Mouse (Mus musculus) kidney, embryonic 15.5 days (tissue): Measurements from ENCODE around the gene Lcn5. TPM values are rescaled to one million over a fixed set of nuclear protein-coding genes. Genes with fewer than 3 reads are reported as not detected.
"Not testable (repeated sequence)": the region's sequence is repeated elsewhere in the genome, so short reads cannot be mapped to it uniquely, and the experiment has no call there.

ENCODE experiments used
- ATAC-seq: fragments of 200-750 bp; cut with Nextera tagmentation; replicated peaks from 2 replicates; pipeline ENCODE4 v1.8.0; 2017; ENCODE audit warnings: moderate TSS enrichment; ENCODE audit not compliant: low FRiP score
- H3K27ac ChIP-seq: fragments of 300-500 bp; sonication (generic); 2 replicates; pipeline ENCODE4 v1.5.1; 2015; ENCODE audit warnings: mild to moderate bottlenecking, inconsistent platforms
- H3K27me3 ChIP-seq: fragments of 300-500 bp; sonication (generic); 2 replicates; pipeline ENCODE4 v1.6.1; 2015; ENCODE audit warnings: inconsistent platforms
- H3K36me3 ChIP-seq: fragments of 300-500 bp; sonication (generic); 2 replicates; pipeline ENCODE4 v1.6.1; 2015; ENCODE audit warnings: inconsistent platforms
- H3K4me1 ChIP-seq: fragments of 300-500 bp; sonication (generic); 2 replicates; pipeline ENCODE4 v1.6.1; 2015; ENCODE audit warnings: inconsistent platforms
- H3K4me2 ChIP-seq: fragments of 300-500 bp; sonication (generic); 2 replicates; pipeline ENCODE4 v1.6.1; 2015; ENCODE audit warnings: moderate library complexity, mild to moderate bottlenecking, inconsistent platforms
- H3K4me3 ChIP-seq: fragments of 300-500 bp; sonication (generic); replicated peaks from 2 replicates; pipeline ENCODE4 v1.5.1; 2015; ENCODE audit warnings: mild to moderate bottlenecking, inconsistent platforms
- H3K9ac ChIP-seq: fragments of 300-500 bp; sonication (generic); 2 replicates; pipeline ENCODE4 v1.6.1; 2015; ENCODE audit warnings: mild to moderate bottlenecking, inconsistent platforms
- H3K9me3 ChIP-seq: fragments of 300-500 bp; sonication (generic); replicated peaks from 2 replicates; pipeline ENCODE4 v1.6.1; 2016; ENCODE audit warnings: inconsistent platforms
- WGBS: fragments of 180-500 bp; shearing (Covaris S2); methylation state at CpG from one replicate; pipeline ENCODE4 v1.1.7; 2015; ENCODE audit warnings: mixed read lengths; 5-methylcytosine and 5-hydroxymethylcytosine counted together
- polyA plus RNA-seq: library from polyadenylated mRNA; unstranded; fragments of >200 nt; fragmentation: Nextera tagmentation; extraction: Ambion mirVana; gene quantifications from 2 replicates; pipeline ENCODE4 v1.2.1, GENCODE M21; 2015

Gene Lcn5
- polyA plus RNA-seq, 1 experiment from 2014 or later: not detected

DNA sequence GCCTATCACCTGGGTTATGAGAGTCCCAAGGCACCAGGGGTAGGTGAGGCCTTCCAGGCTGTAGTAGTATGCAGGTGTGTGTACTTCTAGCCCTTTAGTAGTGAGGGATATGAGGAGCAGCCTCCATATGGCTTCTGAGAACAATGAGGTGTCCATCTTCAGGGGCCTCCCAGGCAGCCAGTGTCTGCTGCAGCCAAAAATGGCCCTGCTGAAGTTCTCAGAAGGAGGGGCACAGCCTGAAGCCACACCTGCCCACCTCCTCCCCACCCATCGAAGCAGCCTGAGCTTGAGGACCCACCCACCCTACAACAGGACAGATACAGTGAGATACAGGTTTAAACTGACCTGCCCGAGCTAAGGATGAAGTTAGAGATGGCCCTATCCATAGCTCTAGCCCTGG, 24.7 kb downstream of the Lcn5 start, which contains the start of gene Lcn10:
Gene Lcn10, plus strand, starts transcription at position 301 of the 400 bp plus-strand sequence.
- H3K4me1 ChIP-seq: no peaks in the 10 kb centered on the region
- H3K27me3 ChIP-seq: no peaks in the 10 kb centered on the region
- no peaks in the 10 kb centered on the region for H3K9me3 ChIP-seq
- 71% methylated on average over 2 of the region's 2 CpGs for WGBS
- H3K9ac ChIP-seq: no peak within 1 kb of the TSS
- no peak within 1 kb of the TSS for H3K4me3 ChIP-seq
- no peak within 1 kb of the TSS for H3K4me2 ChIP-seq
- ATAC-seq: no peak
- H3K27ac ChIP-seq: no peak within 1 kb of the TSS
- H3K36me3 ChIP-seq: no peaks in the 10 kb centered on the region

DNA sequence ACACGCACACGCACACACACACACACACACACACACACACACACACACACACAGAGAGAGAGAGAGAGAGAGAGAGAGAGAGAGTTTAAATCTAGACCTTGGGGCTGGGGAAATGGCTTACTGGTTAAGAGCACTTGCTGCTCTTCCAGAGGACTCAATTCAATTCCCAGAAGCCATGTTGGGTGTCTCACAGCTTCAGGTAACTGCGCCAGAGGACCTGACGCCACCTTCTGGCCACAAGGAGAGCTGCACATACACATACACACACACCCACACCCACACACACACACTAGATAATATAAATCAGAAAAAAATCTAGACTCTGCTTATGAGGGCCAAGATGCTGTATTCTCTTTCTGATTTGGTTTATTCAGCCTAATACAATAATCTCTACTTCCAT, 29.2 kb downstream of the Lcn5 start:
- Histone ChIP-seq H3K4me1 (no peaks in the 10 kb centered on the region), H3K27me3 (no peaks in the 10 kb centered on the region), H3K4me2 (no peak overlapping the region), H3K4me3 (no peak overlapping the region), H3K27ac (no peak overlapping the region), H3K9ac (no peak overlapping the region), H3K9me3 (no peaks in the 10 kb centered on the region), H3K36me3 (no peaks in the 10 kb centered on the region)
- 68% methylated on average over 4 of the region's 4 CpGs for WGBS
- ATAC-seq: no peak

DNA sequence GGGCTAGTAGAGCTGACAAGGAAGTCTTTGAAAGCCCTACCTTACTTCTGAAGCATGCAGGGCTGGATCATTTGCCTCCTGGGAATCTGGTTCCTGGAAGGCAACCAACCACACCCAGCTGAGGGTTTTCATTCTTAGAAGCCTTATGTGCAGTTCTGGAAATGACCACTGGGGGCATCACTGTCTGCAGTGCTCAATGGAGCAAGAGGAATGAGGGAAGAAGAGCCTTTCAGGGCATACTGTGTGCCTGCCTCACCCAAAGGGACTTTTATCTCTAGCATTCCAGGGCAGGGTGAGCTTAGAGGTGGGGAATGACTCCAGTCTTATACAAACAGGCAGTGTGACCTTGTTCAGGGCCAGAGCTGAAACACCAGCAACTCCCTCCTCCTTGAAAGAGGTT, 36.9 kb downstream of the Lcn5 start:
- Histone ChIP-seq H3K4me3 (no peak overlapping the region), H3K27me3 (no peaks in the 10 kb centered on the region), H3K9me3 (no peaks in the 10 kb centered on the region), H3K27ac (no peak overlapping the region), H3K36me3 (no peaks in the 10 kb centered on the region), H3K9ac (no peak overlapping the region), H3K4me2 (no peak overlapping the region), H3K4me1 (0 out of 2 replicates have a peak, but pooled peaks cover 2% of the 10 kb centered on the region)
- no peak for ATAC-seq

DNA sequence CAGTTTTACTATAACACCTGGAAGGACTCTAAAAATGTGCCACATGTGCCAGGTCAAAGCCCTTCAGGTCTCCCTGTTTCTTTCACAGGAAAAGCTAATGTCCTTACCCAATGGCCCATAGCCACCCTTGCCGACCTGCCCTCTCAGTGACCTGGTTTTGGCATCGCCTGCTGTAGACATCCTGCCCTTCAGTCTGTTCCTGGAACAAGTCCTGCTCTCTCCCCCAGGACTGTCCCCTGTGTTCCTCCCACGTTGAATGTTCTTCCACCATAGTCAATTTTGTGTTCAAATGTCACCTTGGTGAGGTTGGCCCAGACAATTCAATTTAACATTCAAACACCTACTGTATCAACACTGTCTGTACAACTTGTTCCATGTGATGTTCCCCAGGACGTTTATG, 39.2 kb downstream of the Lcn5 start:
- Histone ChIP-seq H3K9me3 (no peaks in the 10 kb centered on the region), H3K27ac (no peak overlapping the region), H3K4me2 (no peak overlapping the region), H3K9ac (no peak overlapping the region), H3K4me1 (0 out of 2 replicates have a peak, but pooled peaks cover 2% of the 10 kb centered on the region), H3K36me3 (no peaks in the 10 kb centered on the region), H3K27me3 (no peaks in the 10 kb centered on the region), H3K4me3 (no peak overlapping the region)
- no peak for ATAC-seq
- WGBS: 28% methylated on average over 4 of the region's 4 CpGs

DNA sequence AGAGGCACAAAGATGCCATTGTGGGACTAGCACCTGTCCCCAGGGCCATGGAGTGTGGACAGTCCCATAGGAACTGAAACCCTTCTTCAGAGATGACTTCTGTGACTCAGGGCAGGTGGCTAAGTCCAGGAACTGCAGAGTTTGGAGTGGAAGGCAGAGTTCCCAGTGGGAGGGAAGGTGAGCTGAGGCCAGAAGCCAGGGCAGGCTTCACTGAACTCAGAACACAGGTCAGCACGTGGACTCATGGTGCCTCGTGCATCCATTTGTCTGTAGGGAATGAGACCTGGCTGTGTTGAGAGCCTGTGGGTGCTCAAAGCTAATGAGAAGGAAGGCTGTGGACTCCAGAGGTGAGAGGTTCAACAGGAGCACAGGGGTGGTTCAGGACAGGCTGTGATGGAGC, 40.9 kb downstream of the Lcn5 start:
- H3K4me3 ChIP-seq: no peak overlapping the region
- no peaks in the 10 kb centered on the region for H3K36me3 ChIP-seq
- H3K4me1 ChIP-seq: 0 out of 2 replicates have a peak, but pooled peaks cover 2% of the 10 kb centered on the region
- H3K4me2 ChIP-seq: no peak overlapping the region
- no peak overlapping the region for H3K9ac ChIP-seq
- ATAC-seq: no peak
- H3K27me3 ChIP-seq: no peaks in the 10 kb centered on the region
- 68% methylated on average over 2 of the region's 2 CpGs for WGBS
- no peak overlapping the region for H3K27ac ChIP-seq
- no peaks in the 10 kb centered on the region for H3K9me3 ChIP-seq

DNA sequence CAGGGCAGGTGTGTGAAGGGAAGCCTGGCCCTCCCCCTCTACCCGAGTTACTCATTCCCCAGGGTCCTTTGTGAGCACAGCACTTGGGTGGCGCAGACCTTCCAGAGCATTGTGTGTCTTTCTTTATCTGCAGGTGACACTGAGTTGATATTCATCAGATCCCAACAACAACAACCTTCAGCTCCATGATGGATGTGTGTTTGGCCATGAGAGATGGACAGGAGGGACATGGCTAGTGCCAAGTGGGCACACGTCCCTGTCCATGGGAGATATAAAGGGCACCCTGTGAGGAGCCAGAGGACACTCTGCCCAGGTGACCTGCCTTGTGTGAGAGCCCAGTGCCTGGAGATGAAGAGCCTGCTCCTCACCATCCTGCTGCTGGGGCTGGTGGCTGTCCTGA, 42.0 kb downstream of the Lcn5 start, which contains the start of gene Obp2a:
Gene Obp2a, plus strand, starts transcription at position 301 of the 400 bp plus-strand sequence.
- not testable (repeated sequence) for H3K4me3 ChIP-seq, H3K4me1 ChIP-seq, H3K4me2 ChIP-seq, H3K27me3 ChIP-seq, H3K9ac ChIP-seq, H3K9me3 ChIP-seq, H3K27ac ChIP-seq, H3K36me3 ChIP-seq, ATAC-seq
- WGBS: 78% methylated on average over 3 of the region's 3 CpGs

DNA sequence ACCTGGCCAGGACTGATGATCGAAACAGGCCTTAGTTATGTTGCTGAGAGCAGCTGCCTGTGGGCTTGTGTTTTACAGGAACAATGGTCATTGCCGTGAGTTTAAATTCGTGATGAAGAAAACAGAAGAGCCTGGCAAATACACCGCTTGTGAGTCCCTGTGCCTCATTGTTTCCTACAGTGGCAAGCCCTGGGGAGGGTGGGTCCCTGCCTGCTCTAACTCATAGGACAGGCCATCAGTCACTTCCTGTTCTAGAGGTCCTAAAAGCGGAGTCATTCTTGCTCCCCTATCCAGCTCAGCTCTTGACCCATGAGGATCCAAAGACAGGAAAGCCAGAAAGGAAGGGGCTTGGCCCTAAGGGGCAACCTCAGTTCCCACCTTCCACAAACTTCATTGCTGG, 43.2 kb downstream of the Lcn5 start:
- no peaks in the 10 kb centered on the region for H3K27me3 ChIP-seq
- H3K4me3 ChIP-seq: no peak overlapping the region
- WGBS: 83% methylated on average over 5 of the region's 5 CpGs
- H3K36me3 ChIP-seq: no peaks in the 10 kb centered on the region
- 0 out of 2 replicates have a peak, but pooled peaks cover 2% of the 10 kb centered on the region for H3K4me1 ChIP-seq
- no peaks in the 10 kb centered on the region for H3K9me3 ChIP-seq
- no peak overlapping the region for H3K4me2 ChIP-seq
- no peak for ATAC-seq
- H3K9ac ChIP-seq: no peak overlapping the region
- H3K27ac ChIP-seq: no peak overlapping the region

DNA sequence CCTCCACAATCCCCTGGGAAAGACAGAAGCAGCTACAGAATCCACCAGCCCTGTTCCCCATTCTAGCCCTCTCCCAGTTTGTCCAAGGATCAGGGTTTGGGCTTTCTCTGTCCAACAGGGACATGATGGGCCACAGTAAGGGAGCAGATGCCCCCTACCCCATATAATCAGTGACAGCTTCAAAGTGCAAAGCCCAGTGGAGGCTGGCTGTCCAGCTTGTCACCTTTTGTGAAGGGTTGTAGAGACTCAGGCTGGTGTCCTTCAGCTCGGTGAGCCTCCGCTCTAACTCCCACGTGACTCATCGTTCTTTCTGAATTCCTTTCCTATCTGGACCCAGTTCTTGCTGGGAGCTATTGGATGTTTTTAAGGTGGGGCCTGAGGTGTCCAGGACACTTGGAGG, 46.0 kb downstream of the Lcn5 start:
- Histone ChIP-seq H3K36me3 (no peaks in the 10 kb centered on the region), H3K9me3 (no peaks in the 10 kb centered on the region), H3K27me3 (no peaks in the 10 kb centered on the region), H3K9ac (no peak overlapping the region), H3K4me2 (no peak overlapping the region), H3K27ac (no peak overlapping the region), H3K4me3 (no peak overlapping the region), H3K4me1 (peaks cover 16% of the 10 kb centered on the region)
- 66% methylated on average over 4 of the region's 4 CpGs for WGBS
- no peak for ATAC-seq

DNA sequence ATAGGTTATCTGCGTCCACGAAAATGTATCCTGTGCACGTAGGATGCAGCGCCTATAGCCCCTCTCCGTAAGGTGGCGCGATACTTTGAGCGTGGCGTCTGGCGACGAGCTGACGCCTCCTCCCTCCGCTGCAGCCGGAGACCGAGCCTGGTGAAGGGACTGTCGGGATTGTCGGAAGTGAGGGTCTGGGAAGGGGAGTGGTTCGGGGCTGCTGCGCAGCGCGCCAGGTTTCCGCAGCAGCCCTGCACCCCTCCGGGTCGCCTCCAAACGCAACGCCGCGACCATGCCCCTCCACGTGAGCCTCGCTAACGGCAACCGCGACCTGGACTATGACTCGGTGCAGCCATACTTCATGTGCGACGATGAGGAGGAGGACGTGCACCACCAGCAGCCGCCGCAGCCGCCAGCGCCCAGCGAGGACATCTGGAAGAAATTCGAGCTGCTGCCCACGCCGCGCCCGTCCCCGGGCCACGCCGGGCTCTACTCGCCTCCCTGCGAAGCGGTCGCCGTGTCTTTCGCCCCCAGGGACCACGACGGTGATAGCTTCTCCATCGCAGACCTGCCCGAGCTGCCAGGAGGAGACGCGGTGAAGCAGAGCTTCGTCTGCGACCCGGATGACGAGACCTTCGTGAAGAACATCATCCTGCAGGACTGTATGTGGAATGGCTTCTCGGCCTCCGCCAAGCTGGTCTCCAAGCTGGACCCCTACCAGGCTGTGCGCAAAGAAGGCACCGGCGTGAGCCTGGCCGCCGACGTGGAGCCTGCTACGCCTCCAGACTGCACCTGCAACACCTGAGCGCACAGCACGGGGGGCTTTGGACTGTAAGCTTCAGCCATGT, 49.1 kb downstream of the Lcn5 start, which contains the start of gene Bmyc:
Gene Bmyc, plus strand, starts transcription at position 97 of the 839 bp plus-strand sequence.
- ATAC-seq: peak; percentile 90
- no peaks in the 10 kb centered on the region for H3K27me3 ChIP-seq
- H3K9ac ChIP-seq: peak within 1 kb of the TSS; percentile 70
- peak within 1 kb of the TSS; percentile 85 for H3K4me3 ChIP-seq
- H3K4me2 ChIP-seq: peak within 1 kb of the TSS; percentile 93
- under 1% methylated on average over 78 of the region's 78 CpGs for WGBS
- H3K27ac ChIP-seq: peak within 1 kb of the TSS; percentile 81
- H3K36me3 ChIP-seq: no peaks in the 10 kb centered on the region
- H3K9me3 ChIP-seq: no peaks in the 10 kb centered on the region
- peaks cover 21% of the 10 kb centered on the region for H3K4me1 ChIP-seq

DNA sequence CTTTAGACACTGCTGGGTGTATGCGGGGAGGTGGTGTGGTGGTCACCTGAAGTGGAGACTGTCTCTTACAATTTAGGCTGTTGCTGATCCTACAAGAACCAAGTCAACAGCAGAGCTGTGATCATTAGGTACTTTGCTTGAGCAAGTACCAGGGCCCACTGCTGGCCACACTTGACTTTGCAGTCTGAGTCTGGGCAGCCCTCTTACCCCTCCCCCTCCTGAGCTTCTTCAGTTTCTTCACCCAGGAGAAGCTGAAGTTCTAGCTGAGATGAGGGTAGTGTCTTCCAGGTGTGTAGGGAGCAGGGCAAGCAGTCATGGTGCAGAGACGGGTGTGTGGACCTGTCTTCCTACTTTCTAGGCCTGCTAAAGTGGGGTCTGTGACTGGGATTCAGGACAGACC, 50.4 kb downstream of the Lcn5 start:
- 0 out of 2 replicates have a peak overlapping the region, but pooled peaks have one; percentile 13 for H3K27ac ChIP-seq
- H3K27me3 ChIP-seq: no peaks in the 10 kb centered on the region
- WGBS: 62% methylated on average over 2 of the region's 2 CpGs
- H3K9ac ChIP-seq: no peak overlapping the region
- H3K36me3 ChIP-seq: no peaks in the 10 kb centered on the region
- no peak for ATAC-seq
- no peaks in the 10 kb centered on the region for H3K9me3 ChIP-seq
- peak overlapping the region; percentile 39 for H3K4me2 ChIP-seq
- peaks cover 21% of the 10 kb centered on the region for H3K4me1 ChIP-seq
- H3K4me3 ChIP-seq: 0 out of 2 replicates have a peak overlapping the region, but pooled peaks have one; percentile 15

DNA sequence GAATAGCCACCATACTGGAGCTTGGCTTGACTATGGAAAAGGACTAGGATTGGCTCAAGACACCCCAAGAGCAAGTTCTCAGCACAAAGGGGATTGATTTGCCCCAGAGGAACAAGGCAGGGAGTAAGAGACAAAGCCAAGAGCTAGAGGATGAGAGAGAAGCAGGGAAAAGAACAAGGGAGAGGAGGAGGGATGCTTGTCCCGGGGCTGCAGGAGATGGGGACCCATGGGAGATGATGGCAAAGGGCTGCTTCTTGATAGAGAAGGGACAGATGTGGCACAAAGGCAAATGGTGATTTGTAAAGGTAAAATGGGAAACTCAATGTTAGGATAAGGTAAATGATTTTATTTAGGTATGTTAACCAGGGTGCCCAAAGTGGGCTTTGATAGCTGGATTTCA, 51.3 kb downstream of the Lcn5 start:
- H3K4me3 ChIP-seq, H3K27me3 ChIP-seq, ATAC-seq, H3K9ac ChIP-seq, H3K4me2 ChIP-seq, H3K27ac ChIP-seq, H3K9me3 ChIP-seq, H3K36me3 ChIP-seq: not testable (repeated sequence)
- peaks cover 21% of the 10 kb centered on the region for H3K4me1 ChIP-seq
- WGBS: 92% methylated on average over 1 of the region's 1 CpGs

DNA sequence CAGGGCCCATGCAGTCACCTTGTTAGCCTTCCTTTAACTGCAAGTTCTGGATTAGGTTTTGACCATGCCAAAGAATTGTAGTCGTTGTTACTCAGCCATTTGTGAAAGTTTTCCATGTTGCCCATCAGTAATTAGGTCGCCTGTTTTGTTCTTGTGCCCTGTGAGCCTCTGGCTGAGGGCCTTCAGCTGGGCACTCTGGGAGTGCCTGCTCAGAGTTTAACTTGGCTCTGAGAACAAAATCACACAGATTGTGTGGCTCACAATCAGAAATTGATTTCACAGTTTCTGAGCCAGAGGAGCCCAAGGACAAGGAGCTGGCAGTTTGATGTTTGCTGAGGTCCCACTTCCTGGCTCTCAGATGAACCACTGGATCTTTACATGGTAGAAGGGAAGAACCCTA, 52.0 kb downstream of the Lcn5 start:
- H3K27me3 ChIP-seq, H3K4me3 ChIP-seq, ATAC-seq, H3K27ac ChIP-seq, H3K4me2 ChIP-seq, H3K9ac ChIP-seq, H3K36me3 ChIP-seq, H3K9me3 ChIP-seq: not testable (repeated sequence)
- H3K4me1 ChIP-seq: peaks cover 21% of the 10 kb centered on the region
- WGBS: 74% methylated on average over 2 of the region's 2 CpGs
